Mouse (Mus musculus) limb, embryonic 11.5 days (tissue): ENCODE data around the gene Cttn. TPM values are rescaled to one million over a fixed set of nuclear protein-coding genes. Genes with fewer than 3 reads are reported as not detected.

Source experiments
- ATAC-seq: fragments of 200-750 bp; cut with Nextera tagmentation; 2 replicates; pipeline ENCODE4 v1.8.0; 2017; ENCODE audit warnings: low read depth; ENCODE audit not compliant: insufficient number of reproducible peaks, low FRiP score, low TSS enrichment
- DNase-seq: peaks from one replicate; pipeline ENCODE4 v3.0.0-alpha.2; 2015; ENCODE audit warnings: low spot score
- H3K27ac ChIP-seq: fragments of 300-500 bp; sonication (generic); replicated peaks from 2 replicates; pipeline ENCODE4 v1.5.1; 2014; ENCODE audit warnings: low read depth, mild to moderate bottlenecking, low read length
- H3K27me3 ChIP-seq: fragments of 300-500 bp; sonication (generic); 2 replicates; pipeline ENCODE4 v1.6.1; 2014; ENCODE audit warnings: mild to moderate bottlenecking, low read length, mixed read lengths; ENCODE audit not compliant: control insufficient read depth, insufficient read depth
- H3K36me3 ChIP-seq: fragments of 300-500 bp; sonication (generic); 2 replicates; pipeline ENCODE4 v1.6.1; 2014; ENCODE audit warnings: mild to moderate bottlenecking, low read length, moderate library complexity, mixed read lengths; ENCODE audit not compliant: control insufficient read depth, insufficient read depth
- H3K4me1 ChIP-seq: fragments of 300-500 bp; sonication (generic); 2 replicates; pipeline ENCODE4 v1.6.1; 2014; ENCODE audit warnings: low read length, mixed read lengths; ENCODE audit not compliant: control insufficient read depth, insufficient read depth
- H3K4me2 ChIP-seq: fragments of 300-500 bp; sonication (generic); 2 replicates; pipeline ENCODE4 v1.6.1; 2014; ENCODE audit warnings: low read depth, mild to moderate bottlenecking, moderate library complexity; ENCODE audit not compliant: severe bottlenecking
- H3K4me3 ChIP-seq: fragments of 300-500 bp; sonication (generic); 2 replicates; pipeline ENCODE4 v1.5.1; 2014; ENCODE audit warnings: low read depth, low read length
- H3K9ac ChIP-seq: fragments of 300-500 bp; sonication (generic); 2 replicates; pipeline ENCODE4 v1.6.1; 2014; ENCODE audit warnings: mild to moderate bottlenecking, low read length
- H3K9me3 ChIP-seq: fragments of 300-500 bp; sonication (generic); 2 replicates; pipeline ENCODE4 v1.6.1; 2016; ENCODE audit warnings: low read length; ENCODE audit not compliant: control insufficient read depth
- WGBS: fragments of 180-500 bp; shearing (Covaris S2); extraction: QIAGEN DNeasy Blood & Tissue Kit; methylation state at CpG from one replicate; pipeline ENCODE4 v1.1.7; 2014; 5-methylcytosine and 5-hydroxymethylcytosine counted together
- polyA plus RNA-seq: library from polyadenylated mRNA; unstranded; fragments of >200 nt; fragmentation: Nextera tagmentation; extraction: Ambion mirVana; gene quantifications from 2 replicates; pipeline ENCODE4 v1.2.1, GENCODE M21; 2014

Cttn gene
- polyA plus RNA-seq = 179 and 186 TPM in 2 replicates

DNA sequence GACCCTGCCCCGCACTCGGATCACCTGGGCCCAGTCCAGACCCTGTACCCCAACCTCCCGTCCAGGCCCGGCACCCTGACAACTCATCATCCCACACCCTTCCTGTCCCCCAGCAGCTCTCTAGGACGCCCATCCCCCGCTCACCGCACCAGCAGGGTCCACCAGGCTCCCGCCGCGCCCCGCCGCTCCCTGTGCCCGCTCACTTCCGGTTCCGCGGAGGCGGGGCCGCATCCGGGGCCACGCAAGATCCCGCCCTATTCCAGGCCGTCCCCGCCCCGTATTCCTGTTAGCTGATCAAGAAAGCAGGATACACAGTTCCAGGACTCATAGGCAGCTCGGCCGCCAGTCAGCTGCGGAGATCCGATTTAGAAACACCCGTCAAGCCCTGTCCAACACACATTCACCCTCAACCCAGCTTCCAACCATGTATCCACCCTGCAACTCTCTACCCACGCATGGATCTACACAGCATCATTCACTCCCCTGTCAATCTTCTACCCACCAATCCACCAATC, at the start of gene Cttn:
Cttn (minus strand) TSS at position 465 of the 515 bp plus-strand sequence.
- H3K9me3 ChIP-seq = no peaks in the 10 kb centered on the region
- WGBS = under 1% methylated on average over 29 of the region's 30 CpGs
- peak within 1 kb of the TSS; percentile 95 for H3K4me3 ChIP-seq
- peak within 1 kb of the TSS; percentile 90 for H3K9ac ChIP-seq
- ATAC-seq = peak; percentile 88
- H3K27me3 ChIP-seq = no peaks in the 10 kb centered on the region
- H3K4me1 ChIP-seq = peaks cover 9% of the 10 kb centered on the region; the same call in 1 of the 2 replicates
- H3K4me2 ChIP-seq = peak within 1 kb of the TSS; percentile 66
- no peaks in the 10 kb centered on the region; the same call in 1 of the 2 replicates for H3K36me3 ChIP-seq
- DNase-seq = peak; percentile 93
- H3K27ac ChIP-seq = 0 out of 2 replicates have a peak within 1 kb of the TSS, but pooled peaks have one; percentile 36

DNA sequence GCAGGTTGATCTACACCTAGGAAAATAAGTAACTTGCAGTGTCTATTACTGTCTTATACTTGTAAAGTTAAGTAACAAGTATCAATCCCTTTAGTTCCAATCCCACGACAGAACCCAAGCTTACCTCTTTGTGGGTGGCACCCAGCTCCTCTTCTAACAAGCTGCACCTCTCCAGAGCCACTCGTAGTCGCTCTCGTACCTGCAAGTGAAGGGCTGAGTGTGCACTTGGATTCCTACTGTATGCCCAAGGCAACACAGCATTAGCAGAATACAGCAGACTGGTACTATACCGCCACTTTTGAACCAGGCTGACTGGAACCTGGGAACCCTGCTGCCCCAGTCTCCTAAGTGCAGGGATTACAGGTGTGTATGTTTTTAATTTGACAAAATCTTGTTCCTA, 49.0 kb upstream of the Cttn start:
- ATAC-seq (no peak), DNase-seq (no peak)
- H3K9ac ChIP-seq = no peak overlapping the region
- no peaks in the 10 kb centered on the region for H3K4me1 ChIP-seq
- no peak overlapping the region for H3K27ac ChIP-seq
- H3K4me3 ChIP-seq = no peak overlapping the region
- no peaks in the 10 kb centered on the region for H3K9me3 ChIP-seq
- no peaks in the 10 kb centered on the region for H3K27me3 ChIP-seq
- no peak overlapping the region for H3K4me2 ChIP-seq
- 95% methylated on average over 5 of the region's 5 CpGs for WGBS
- peaks cover 20% of the 10 kb centered on the region for H3K36me3 ChIP-seq

DNA sequence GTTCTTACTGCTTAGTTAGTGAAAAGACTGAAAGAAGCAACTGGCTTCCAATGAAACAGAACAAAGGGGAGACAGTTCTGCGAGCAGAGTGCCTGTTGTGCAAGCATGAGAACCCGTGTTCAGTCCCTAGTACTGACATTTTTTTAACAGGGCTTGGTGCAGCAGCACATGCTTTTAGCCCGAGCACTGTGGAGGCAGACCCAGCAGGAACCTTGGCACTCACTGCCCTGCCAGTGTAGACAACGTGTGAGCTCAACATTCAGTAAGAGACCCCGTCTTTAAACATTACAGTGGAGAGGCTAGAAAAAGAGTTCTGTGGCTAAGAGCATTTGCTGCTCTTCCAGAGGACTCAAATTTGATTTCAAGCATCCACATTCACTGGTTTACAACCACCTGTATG, 45.9 kb upstream of the Cttn start:
- no peak overlapping the region for H3K4me3 ChIP-seq
- DNase-seq (no peak), ATAC-seq (no peak)
- H3K4me1 ChIP-seq = no peaks in the 10 kb centered on the region
- H3K4me2 ChIP-seq = no peak overlapping the region
- 83% methylated on average over 5 of the region's 5 CpGs for WGBS
- H3K27ac ChIP-seq = no peak overlapping the region
- H3K9me3 ChIP-seq = no peaks in the 10 kb centered on the region
- no peak overlapping the region for H3K9ac ChIP-seq
- peaks cover 24% of the 10 kb centered on the region for H3K36me3 ChIP-seq
- H3K27me3 ChIP-seq = no peaks in the 10 kb centered on the region

DNA sequence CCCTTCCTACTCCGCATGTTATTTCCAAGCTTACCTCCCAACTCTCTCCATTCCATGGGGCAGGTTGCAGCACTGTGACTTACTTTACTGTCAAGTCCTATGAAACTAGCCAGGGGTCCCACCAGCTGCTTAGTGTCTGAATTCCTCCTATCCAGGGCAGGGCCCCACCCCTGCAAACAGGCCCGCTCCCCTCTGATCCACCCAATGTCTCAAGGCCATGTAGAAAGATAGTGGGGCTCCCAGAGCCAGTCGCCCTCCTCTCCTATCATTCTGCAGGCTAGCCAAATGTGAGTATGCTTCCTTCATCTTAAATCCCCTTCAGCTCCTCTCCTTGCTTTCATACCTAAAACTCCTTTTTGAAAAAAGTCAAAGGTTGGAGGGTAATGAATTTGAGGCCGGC, 38.3 kb upstream of the Cttn start:
- no peak for ATAC-seq
- H3K36me3 ChIP-seq = peaks cover 23% of the 10 kb centered on the region
- WGBS = 97% methylated on average over 4 of the region's 4 CpGs

DNA sequence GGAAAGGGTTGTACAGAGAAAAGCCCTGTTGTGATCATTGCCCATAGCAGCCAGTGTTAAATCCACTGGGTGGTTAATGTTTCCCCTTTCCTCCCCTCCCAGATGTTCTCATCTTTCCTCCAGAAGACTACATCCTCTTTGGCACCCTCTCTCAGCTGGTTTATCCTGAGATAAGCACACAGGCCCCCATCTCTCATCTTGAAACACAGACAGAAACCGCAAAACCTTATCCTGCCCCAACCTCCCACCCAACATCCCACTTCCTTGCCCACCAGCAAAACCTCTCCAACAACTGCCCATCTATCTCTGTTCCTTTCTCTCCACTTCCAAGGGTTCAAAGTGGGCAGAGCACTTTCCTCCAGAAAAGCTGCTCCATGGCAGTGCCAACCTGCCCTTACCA, 36.0 kb upstream of the Cttn start:
- no peak overlapping the region for H3K4me2 ChIP-seq
- no peak overlapping the region for H3K27ac ChIP-seq
- 95% methylated on average over 1 of the region's 1 CpGs for WGBS
- H3K27me3 ChIP-seq = no peaks in the 10 kb centered on the region
- no peaks in the 10 kb centered on the region for H3K9me3 ChIP-seq
- no peak for ATAC-seq
- DNase-seq = no peak
- H3K9ac ChIP-seq = no peak overlapping the region
- peaks cover 30% of the 10 kb centered on the region for H3K36me3 ChIP-seq
- H3K4me1 ChIP-seq = no peaks in the 10 kb centered on the region
- no peak overlapping the region for H3K4me3 ChIP-seq

More for the DNA sequence above, 38.3 kb upstream of the Cttn start:
- no peak for DNase-seq
- Histone ChIP-seq H3K9me3 (no peaks in the 10 kb centered on the region), H3K4me1 (no peaks in the 10 kb centered on the region), H3K4me2 (no peak overlapping the region), H3K4me3 (no peak overlapping the region), H3K9ac (no peak overlapping the region), H3K27me3 (no peaks in the 10 kb centered on the region), H3K27ac (no peak overlapping the region)

DNA sequence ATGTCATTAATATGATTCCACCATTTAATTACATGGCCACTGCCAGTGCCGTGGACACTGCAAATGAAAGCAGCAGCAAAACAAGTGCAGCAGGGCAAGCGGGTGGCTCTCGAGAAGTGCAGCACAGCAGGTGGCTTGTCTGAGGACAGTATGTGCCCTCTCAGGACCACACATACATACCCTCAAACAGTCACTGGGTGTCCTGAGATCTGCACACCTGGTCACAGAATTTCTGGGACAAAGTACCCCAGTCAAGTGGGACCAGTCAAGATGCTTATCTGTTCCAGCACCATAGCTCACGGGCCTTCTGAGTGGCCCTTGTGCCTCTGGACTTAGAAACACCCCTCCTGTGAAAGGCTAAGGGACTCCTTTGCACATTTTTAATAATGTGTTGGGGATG, 33.1 kb upstream of the Cttn start:
- Histone ChIP-seq H3K27ac (no peak overlapping the region), H3K9ac (no peak overlapping the region), H3K36me3 (peaks cover 23% of the 10 kb centered on the region), H3K9me3 (no peaks in the 10 kb centered on the region), H3K27me3 (no peaks in the 10 kb centered on the region), H3K4me2 (no peak overlapping the region), H3K4me3 (no peak overlapping the region), H3K4me1 (no peaks in the 10 kb centered on the region)
- ATAC-seq (no peak), DNase-seq (no peak)
- WGBS = 89% methylated on average over 4 of the region's 4 CpGs

DNA sequence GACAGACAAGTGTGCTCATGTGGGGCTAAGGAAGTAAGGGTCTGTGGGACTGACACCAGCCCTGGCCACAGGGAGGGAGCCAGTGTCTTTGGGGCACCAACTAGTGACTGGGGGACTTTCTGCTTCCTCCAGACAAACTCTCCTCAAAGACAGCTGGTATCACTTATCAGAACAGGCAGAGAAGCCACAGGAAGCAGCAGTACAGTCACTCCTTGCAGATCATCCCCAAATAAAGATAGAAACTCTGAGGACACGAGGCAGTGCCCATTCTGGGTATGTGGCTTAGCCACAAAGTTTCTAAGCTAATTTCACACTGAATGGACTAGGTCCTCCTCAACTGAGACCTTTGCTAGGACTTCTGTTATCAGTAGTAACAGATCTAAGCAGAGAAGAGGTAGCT, 22.1 kb upstream of the Cttn start:
- Histone ChIP-seq H3K27ac (no peak overlapping the region), H3K27me3 (no peaks in the 10 kb centered on the region), H3K9ac (no peak overlapping the region), H3K4me2 (no peak overlapping the region), H3K4me3 (no peak overlapping the region), H3K9me3 (no peaks in the 10 kb centered on the region), H3K4me1 (no peaks in the 10 kb centered on the region), H3K36me3 (peaks cover 9% of the 10 kb centered on the region)
- no peak for ATAC-seq
- WGBS = 88% methylated on average over 1 of the region's 1 CpGs
- no peak for DNase-seq

DNA sequence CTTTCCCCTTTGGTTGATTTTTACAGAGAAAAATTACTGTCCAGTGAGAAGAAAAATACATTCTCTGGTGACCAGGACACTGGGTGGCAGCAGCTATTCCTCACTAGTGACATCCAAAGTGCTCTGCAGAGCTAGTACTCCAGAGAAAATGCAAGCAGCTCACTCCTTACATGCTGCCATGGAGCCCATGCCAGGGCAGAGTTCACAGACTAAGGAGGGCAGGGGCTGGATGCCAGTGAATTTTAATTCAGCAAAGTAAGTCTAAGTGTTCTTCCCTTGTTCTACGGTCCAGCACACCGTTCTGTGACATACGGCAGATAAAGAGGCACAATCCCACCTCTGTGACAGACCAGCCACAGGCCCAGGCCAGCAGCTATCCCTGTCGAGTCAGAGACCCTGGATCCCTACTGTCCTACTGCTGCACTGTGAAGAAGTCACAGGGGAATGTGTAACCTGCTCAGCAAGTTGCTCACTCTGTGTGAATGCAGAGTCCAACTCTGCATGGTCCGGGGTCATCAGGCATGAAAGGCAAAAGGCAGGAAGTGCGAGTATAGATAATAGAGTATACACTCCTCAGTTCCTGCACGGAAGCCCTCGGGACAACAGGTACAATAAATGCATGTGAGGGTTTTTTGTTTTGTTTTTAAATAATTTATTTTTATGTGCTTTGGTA, 19.5 kb upstream of the Cttn start:
- H3K27ac ChIP-seq = no peak overlapping the region
- H3K27me3 ChIP-seq = no peaks in the 10 kb centered on the region
- H3K4me2 ChIP-seq = no peak overlapping the region
- H3K4me3 ChIP-seq = no peak overlapping the region
- no peak overlapping the region for H3K9ac ChIP-seq
- no peaks in the 10 kb centered on the region for H3K4me1 ChIP-seq
- WGBS = 92% methylated on average over 8 of the region's 8 CpGs
- ATAC-seq (no peak), DNase-seq (no peak)
- H3K9me3 ChIP-seq = no peaks in the 10 kb centered on the region
- H3K36me3 ChIP-seq = peaks cover 9% of the 10 kb centered on the region
